Mouse (Mus musculus) E14TG2a.4 (cell line): ENCODE data around the gene Tprkb.
"Not testable (repeated sequence)": the region's sequence is repeated elsewhere in the genome, so short reads cannot be mapped to it uniquely, and the experiment has no call there.

Experiments
- CTCF ChIP-seq: conservative IDR thresholded peaks from 2 replicates; pipeline ENCODE4 v1.5.1; 2014; ENCODE audit warnings: low read length
- NANOG ChIP-seq: IDR thresholded peaks from 2 replicates; pipeline ENCODE4 v1.6.1; 2014; ENCODE audit warnings: borderline replicate concordance, low read length, mixed read lengths

DNA sequence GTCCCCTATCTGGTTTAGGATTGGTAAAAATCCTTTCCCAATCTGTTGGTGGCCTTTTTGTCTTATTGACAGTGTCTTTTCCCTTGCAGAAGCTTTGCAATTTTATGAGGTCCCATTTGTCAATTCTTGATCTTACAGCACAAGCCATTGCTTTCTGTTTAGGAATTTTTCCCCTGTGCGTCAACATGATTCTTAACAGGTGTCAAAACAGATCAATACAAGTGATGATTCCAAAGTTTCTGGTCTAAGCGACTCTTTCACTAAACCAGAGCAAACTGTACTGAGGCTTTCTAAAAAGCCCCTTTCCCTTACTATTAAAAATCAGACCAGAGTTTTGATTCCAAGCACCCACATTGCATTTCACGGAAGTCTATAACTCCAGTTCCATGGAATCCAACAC, 6.7 kb downstream of the Tprkb start:
- not testable (repeated sequence) for TF ChIP-seq CTCF, NANOG
